Mouse (Mus musculus): ENCODE results near the gene Bend3.

- no peak for TF ChIP-seq MAFK (IDR thresholded peaks at IDR 0.05; ENCODE audit: borderline replicate concordance, low read depth, low read length)
- TF ChIP-seq ELF1 (IDR thresholded peaks at IDR 0.05; ENCODE audit: low read depth, low read length) = peak; percentile 78
- peak; percentile 52 to 90 (median 78); a peak in 5 of 6 replicates for TF ChIP-seq CTCF (IDR thresholded peaks at IDR 0.05 in 2 of 3, conservative IDR thresholded peaks at IDR 0.05 in 1 of 3; ENCODE audit: control insufficient read depth in 1 of 3, insufficient read depth in 1 of 3, low read depth in 2 of 3, low read length in 3 of 3, poor library complexity in 1 of 3, severe bottlenecking in 1 of 3)
- TF ChIP-seq JUND (IDR thresholded peaks at IDR 0.05; ENCODE audit: low read depth, low read length) = no peak
- TF ChIP-seq POLR2A (IDR thresholded peaks at IDR 0.05; ENCODE audit: control insufficient read depth in 1 of 2, insufficient read depth in 1 of 2, low read depth in 1 of 2, low read length in 2 of 2, poor library complexity in 1 of 2) = peak; percentile 91 to 93
- TF ChIP-seq ETS1 (IDR thresholded peaks at IDR 0.05; ENCODE audit: low read depth, low read length) = peak; percentile 56; the same call in 1 of the 2 replicates
- peak; percentile 91 for TF ChIP-seq HCFC1 (IDR thresholded peaks at IDR 0.05; ENCODE audit: low read depth, low read length)
- TF ChIP-seq BHLHE40 (IDR thresholded peaks at IDR 0.05; ENCODE audit: borderline replicate concordance, low read depth, low read length) = peak; percentile 4; the same call in 1 of the 2 replicates
- TF ChIP-seq NELFE (IDR thresholded peaks at IDR 0.05; ENCODE audit: low read depth, low read length) = peak; percentile 83
- peak; percentile 84; the same call in 1 of the 2 replicates for TF ChIP-seq MAZ (IDR thresholded peaks at IDR 0.05; ENCODE audit: low read depth, low read length)
- TF ChIP-seq RAD21 (IDR thresholded peaks at IDR 0.05; ENCODE audit: low read depth, low read length) = no peak; the same call in 1 of the 2 replicates
- TF ChIP-seq USF1 (IDR thresholded peaks at IDR 0.05; ENCODE audit: low read depth, low read length) = no peak
Measured at GRCm38 (mm10) chr10:43540442-43541152, 62.0 kb downstream of the Bend3 start, which contains the start of gene 1700021F05Rik.

All from MEL (cell line).